Mouse (Mus musculus) urinary bladder, postnatal 10 days (tissue): Measurements from ENCODE around the gene Atcay.
A peak's percentile ranks its signal among the peaks of the same experiment; 100 is the strongest.
"Not testable (repeated sequence)": the region's sequence is repeated elsewhere in the genome, so short reads cannot be mapped to it uniquely, and the experiment has no call there.

ENCODE experiments used
- DNase-seq: peaks from one replicate; pipeline ENCODE4 v3.0.0; 2022; ENCODE audit warnings: low spot score

Gene Atcay

GRCm38 (mm10) chr10:81200141-81200540, 30.5 kb downstream of the Atcay start:
- no peak for DNase-seq

GRCm38 (mm10) chr10:81198990-81199389, 31.6 kb downstream of the Atcay start:
- DNase-seq: no peak

- no peak for DNase-seq
These were observed 32.4 kb downstream of the Atcay start for GRCm38 (mm10) chr10:81198230-81198629.

- DNase-seq: no peak
These were observed 33.3 kb downstream of the Atcay start for GRCm38 (mm10) chr10:81197305-81197704.

GRCm38 (mm10) chr10:81196470-81197065, 34.1 kb downstream of the Atcay start:
- no peak for DNase-seq

- DNase-seq: no peak
These were observed 35.3 kb downstream of the Atcay start for GRCm38 (mm10) chr10:81195300-81195699.

- DNase-seq: no peak
These were observed 36.5 kb downstream of the Atcay start for GRCm38 (mm10) chr10:81193991-81194774.

- DNase-seq: no peak
These were observed 37.6 kb downstream of the Atcay start for GRCm38 (mm10) chr10:81192968-81193501.

- DNase-seq: no peak
These were observed 38.2 kb downstream of the Atcay start for GRCm38 (mm10) chr10:81192270-81192967.

GRCm38 (mm10) chr10:81191342-81191982, 39.2 kb downstream of the Atcay start:
- no peak for DNase-seq

GRCm38 (mm10) chr10:81190912-81191321, 39.7 kb downstream of the Atcay start:
- no peak for DNase-seq

GRCm38 (mm10) chr10:81190236-81190911, 40.3 kb downstream of the Atcay start:
- DNase-seq: no peak

GRCm38 (mm10) chr10:81189821-81190220, 40.8 kb downstream of the Atcay start:
- DNase-seq: no peak

- DNase-seq: no peak
These were observed 43.5 kb downstream of the Atcay start for GRCm38 (mm10) chr10:81187161-81187560.

- no peak for DNase-seq
These were observed 45.9 kb downstream of the Atcay start for GRCm38 (mm10) chr10:81184765-81185164.

- DNase-seq: no peak
These were observed 46.8 kb downstream of the Atcay start, which contains the start of gene 4930442H23Rik for GRCm38 (mm10) chr10:81183805-81184204. TSS of gene 4930442H23Rik (minus strand) at chr10:81183849.

- peak; percentile 84 for DNase-seq
These were observed 48.0 kb downstream of the Atcay start, which contains the start of gene Dapk3 for GRCm38 (mm10) chr10:81182336-81183333. TSS of gene Dapk3 (plus strand) at chr10:81183005.

GRCm38 (mm10) chr10:81181860-81182259, 48.8 kb downstream of the Atcay start:
- DNase-seq: not testable (repeated sequence)

- no peak for DNase-seq
These were observed 49.7 kb downstream of the Atcay start for GRCm38 (mm10) chr10:81180946-81181345.
